Mouse (Mus musculus): ENCODE measurements at regions not wholly inside any gene's neighbourhood (a gene's known extent, or its start where the extent isn't known, plus 50 kb on each side); places are given as distances from the start of the nearest gene placed in this dataset.
A peak's percentile ranks its signal among the peaks of the same experiment; 100 is the strongest.

GRCm38 (mm10) chr7:133508370-133509012 is 93.5 kb downstream of the Tex36 start:
- no peaks in the 10 kb centered on the region for H3K27me3 ChIP-seq (ENCODE audit: control insufficient read depth, insufficient read depth, low read length)
- H3K4me2 ChIP-seq (ENCODE audit: low read depth) = no peak overlapping the region
- TF ChIP-seq EP300 (IDR thresholded peaks at IDR 0.05; ENCODE audit: low read depth) (no peak), CTCF (IDR thresholded peaks at IDR 0.05; ENCODE audit: low read depth) (no peak)
- no peaks in the 10 kb centered on the region for H3K9me3 ChIP-seq (ENCODE audit: control insufficient read depth, low read length)
- no peak overlapping the region for H3K4me3 ChIP-seq (ENCODE audit: insufficient read depth in 1 of 2, low read depth in 2 of 2, low read length in 2 of 2)
- ATAC-seq (ENCODE audit: insufficient read depth) (no peak), DNase-seq (ENCODE audit: low read depth in 3 of 3, low spot score in 3 of 3) (no peak)
- no peak overlapping the region for H3K27ac ChIP-seq
- 60% methylated on average over 11 of the region's 11 CpGs for WGBS (ENCODE audit: insufficient replicate concordance)
- H3K9ac ChIP-seq (replicated peaks) = no peak overlapping the region
- H3K36me3 ChIP-seq (replicated peaks; ENCODE audit: control insufficient read depth, insufficient read depth, low read depth) = no peaks in the 10 kb centered on the region
- H3K4me1 ChIP-seq (replicated peaks; ENCODE audit: control insufficient read depth in 2 of 2, insufficient read depth in 2 of 2, low read length in 1 of 2) = no peaks in the 10 kb centered on the region

GRCm38 (mm10) chr7:133505628-133506027 is 96.3 kb downstream of the Tex36 start:
- peak; percentile 40 for TF ChIP-seq CTCF (IDR thresholded peaks at IDR 0.05; ENCODE audit: low read depth)
- TF ChIP-seq EP300 (IDR thresholded peaks at IDR 0.05; ENCODE audit: low read depth) = no peak
- no peaks in the 10 kb centered on the region for H3K36me3 ChIP-seq (replicated peaks; ENCODE audit: control insufficient read depth, insufficient read depth, low read depth)
- no peak overlapping the region for H3K9ac ChIP-seq (replicated peaks)
- ATAC-seq (ENCODE audit: insufficient read depth) = no peak
- H3K27me3 ChIP-seq (ENCODE audit: control insufficient read depth, insufficient read depth, low read length) = no peaks in the 10 kb centered on the region
- no peak overlapping the region for H3K4me3 ChIP-seq (ENCODE audit: insufficient read depth in 1 of 2, low read depth in 2 of 2, low read length in 2 of 2)
- 61% methylated on average over 2 of the region's 2 CpGs for WGBS (ENCODE audit: insufficient replicate concordance)
- H3K4me1 ChIP-seq (replicated peaks; ENCODE audit: control insufficient read depth in 2 of 2, insufficient read depth in 2 of 2, low read length in 1 of 2) = no peaks in the 10 kb centered on the region
- no peak overlapping the region for H3K4me2 ChIP-seq (ENCODE audit: low read depth)
- H3K9me3 ChIP-seq (ENCODE audit: control insufficient read depth, low read length) = no peaks in the 10 kb centered on the region
- DNase-seq (ENCODE audit: low read depth in 3 of 3, low spot score in 3 of 3) = no peak
- no peak overlapping the region for H3K27ac ChIP-seq

GRCm38 (mm10) chr7:133503946-133504345 is 98.0 kb downstream of the Tex36 start:
- H3K27me3 ChIP-seq (ENCODE audit: control insufficient read depth, insufficient read depth, low read length) = no peaks in the 10 kb centered on the region
- no peak overlapping the region for H3K4me3 ChIP-seq (ENCODE audit: insufficient read depth in 1 of 2, low read depth in 2 of 2, low read length in 2 of 2)
- TF ChIP-seq EP300 (IDR thresholded peaks at IDR 0.05; ENCODE audit: low read depth) = no peak
- H3K9ac ChIP-seq (replicated peaks) = no peak overlapping the region
- ATAC-seq (ENCODE audit: insufficient read depth) (no peak), DNase-seq (ENCODE audit: low read depth in 3 of 3, low spot score in 3 of 3) (no peak)
- H3K4me1 ChIP-seq (replicated peaks; ENCODE audit: control insufficient read depth in 2 of 2, insufficient read depth in 2 of 2, low read length in 1 of 2) = no peaks in the 10 kb centered on the region
- no peak overlapping the region for H3K4me2 ChIP-seq (ENCODE audit: low read depth)
- 73% methylated on average over 5 of the region's 5 CpGs for WGBS (ENCODE audit: insufficient replicate concordance)
- no peaks in the 10 kb centered on the region for H3K9me3 ChIP-seq (ENCODE audit: control insufficient read depth, low read length)
- H3K27ac ChIP-seq = no peak overlapping the region
- no peaks in the 10 kb centered on the region for H3K36me3 ChIP-seq (replicated peaks; ENCODE audit: control insufficient read depth, insufficient read depth, low read depth)

- no peak for ATAC-seq (ENCODE audit: insufficient read depth)
- 69% methylated on average over 4 of the region's 4 CpGs for WGBS (ENCODE audit: insufficient replicate concordance)
- H3K27me3 ChIP-seq (ENCODE audit: control insufficient read depth, insufficient read depth, low read length) = no peaks in the 10 kb centered on the region
Measured at GRCm38 (mm10) chr7:133502731-133503130, 99.2 kb downstream of the Tex36 start.

GRCm38 (mm10) chr7:133497551-133497950 is 104.4 kb downstream of the Tex36 start:
- Histone ChIP-seq H3K4me1 (replicated peaks; ENCODE audit: control insufficient read depth in 2 of 2, insufficient read depth in 2 of 2, low read length in 1 of 2) (no peaks in the 10 kb centered on the region), H3K4me2 (ENCODE audit: low read depth) (no peak overlapping the region), H3K9ac (replicated peaks) (no peak overlapping the region), H3K9me3 (ENCODE audit: control insufficient read depth, low read length) (no peaks in the 10 kb centered on the region), H3K36me3 (replicated peaks; ENCODE audit: control insufficient read depth, insufficient read depth, low read depth) (no peaks in the 10 kb centered on the region), H3K27me3 (ENCODE audit: control insufficient read depth, insufficient read depth, low read length) (no peaks in the 10 kb centered on the region), H3K4me3 (ENCODE audit: insufficient read depth in 1 of 2, low read depth in 2 of 2, low read length in 2 of 2) (no peak overlapping the region), H3K27ac (no peak overlapping the region)
- ATAC-seq (ENCODE audit: insufficient read depth) (no peak), DNase-seq (ENCODE audit: low read depth in 3 of 3, low spot score in 3 of 3) (no peak)
- TF ChIP-seq CTCF (IDR thresholded peaks at IDR 0.05; ENCODE audit: low read depth) (no peak), EP300 (IDR thresholded peaks at IDR 0.05; ENCODE audit: low read depth) (no peak)
- WGBS (ENCODE audit: insufficient replicate concordance) = 82% methylated on average over 3 of the region's 3 CpGs

More at GRCm38 (mm10) chr7:133502731-133503130, 99.2 kb downstream of the Tex36 start:
- Histone ChIP-seq H3K36me3 (replicated peaks; ENCODE audit: control insufficient read depth, insufficient read depth, low read depth) (no peaks in the 10 kb centered on the region), H3K9ac (replicated peaks) (no peak overlapping the region), H3K4me1 (replicated peaks; ENCODE audit: control insufficient read depth in 2 of 2, insufficient read depth in 2 of 2, low read length in 1 of 2) (no peaks in the 10 kb centered on the region), H3K27ac (no peak overlapping the region), H3K4me3 (ENCODE audit: insufficient read depth in 1 of 2, low read depth in 2 of 2, low read length in 2 of 2) (no peak overlapping the region), H3K9me3 (ENCODE audit: control insufficient read depth, low read length) (no peaks in the 10 kb centered on the region), H3K4me2 (ENCODE audit: low read depth) (no peak overlapping the region)
- TF ChIP-seq EP300 (IDR thresholded peaks at IDR 0.05; ENCODE audit: low read depth) = no peak
- no peak for TF ChIP-seq CTCF (IDR thresholded peaks at IDR 0.05; ENCODE audit: low read depth)
- DNase-seq (ENCODE audit: low read depth in 3 of 3, low spot score in 3 of 3) = no peak
